11 mouse cellular contexts compared by ENCODE assay signal in the genomic region with DNA sequence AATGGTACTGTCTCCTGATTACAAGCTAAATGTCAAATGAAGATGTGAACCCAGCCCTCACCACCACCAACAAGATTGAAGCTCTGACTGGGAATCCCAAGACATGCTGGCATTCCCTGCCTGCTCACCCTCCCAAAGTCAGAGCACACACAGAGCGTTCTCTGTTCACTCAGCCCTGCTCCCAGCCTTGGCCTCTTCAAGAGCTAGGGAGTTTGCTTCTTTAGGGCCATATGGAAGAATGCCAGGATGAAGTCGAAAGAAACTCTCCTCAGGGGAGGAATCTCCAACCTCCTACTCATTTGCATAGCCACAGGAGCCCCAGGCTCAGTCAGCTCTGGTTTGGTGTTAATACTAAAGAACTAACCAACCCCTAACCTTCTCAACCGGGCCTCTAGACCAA.
A peak's percentile ranks its signal among the peaks of the same experiment; 100 is the strongest.
DNase-seq lines count a peak whose midpoint lies in the region; ATAC-seq and TF ChIP-seq lines count a peak whose summit lies in the region.
"Had no signal": no experiment of that assay in that cellular context is flagged by ENCODE, and none has a peak within 500 bp of the region (broad histone marks: within the 10 kb centered on the region; RNA-seq: fewer than 3 reads in every experiment).

No protein-coding gene starts in this region.

- no peak overlapping the region for H3K4me2 ChIP-seq in kidney, postnatal 0 days (ENCODE audit: low read length)
- H3K4me2 ChIP-seq in limb, embryonic 14.5 days (replicated peaks; ENCODE audit: low read depth, low read length, severe bottlenecking), result no peak overlapping the region
- H3K4me2 ChIP-seq: embryonic facial prominence, embryonic 12.5 days had no signal

- no peaks in the 10 kb centered on the region for H3K9me3 ChIP-seq in kidney, postnatal 0 days (replicated peaks; ENCODE audit: low read length)
- H3K9me3 ChIP-seq in E14TG2a.4 (ENCODE audit: low read length), result peaks cover 87% of the 10 kb centered on the region
- no peaks in the 10 kb centered on the region for H3K9me3 ChIP-seq in limb, embryonic 14.5 days (ENCODE audit: control insufficient read depth, low read length)
- H3K9me3 ChIP-seq: embryonic facial prominence, embryonic 12.5 days had no signal

- no peak for TF ChIP-seq POLR2A in limb, embryonic 14.5 days (IDR thresholded peaks at IDR 0.05; ENCODE audit: borderline replicate concordance, extremely low read depth, insufficient read depth, insufficient read length)

- ATAC-seq in kidney, postnatal 0 days (replicated peaks; ENCODE audit: low FRiP score, low read depth), result no peak
- ATAC-seq in limb, embryonic 14.5 days (ENCODE audit: low FRiP score, low read depth), result no peak

- no peak for TF ChIP-seq CTCF in kidney, postnatal 0 days (IDR thresholded peaks at IDR 0.05; ENCODE audit: low read depth)
- TF ChIP-seq CTCF in E14TG2a.4 (conservative IDR thresholded peaks at IDR 0.05; ENCODE audit: low read length), result no peak

- 18% methylated on average over 3 of the region's 3 CpGs for WGBS in kidney, postnatal 0 days
- WGBS in limb, embryonic 14.5 days, result 23% methylated on average over 3 of the region's 3 CpGs

- no peak overlapping the region for H3K27ac ChIP-seq in kidney, postnatal 0 days
- peak overlapping the region; percentile 52; the same call in 1 of the 2 replicates for H3K27ac ChIP-seq in limb, embryonic 14.5 days (replicated peaks; ENCODE audit: low read depth, low read length)
- H3K27ac ChIP-seq: embryonic facial prominence, embryonic 12.5 days had no signal

- peak; percentile 44 for DNase-seq in kidney, postnatal 0 days (ENCODE audit: low spot score)
- DNase-seq in kidney, adult 9 months, result no peak
- peak; percentile 89 for DNase-seq in ES-CJ7 (ENCODE audit: low read depth, low spot score)
- DNase-seq in limb, embryonic 14.5 days (ENCODE audit: low spot score), result peak; percentile 64
- DNase-seq in thymus, postnatal 10 days (ENCODE audit: low spot score in 2 of 2), result no peak
- DNase-seq in spleen, postnatal 36 days (ENCODE audit: low spot score in 2 of 2), result no peak
- DNase-seq: adrenal gland, postnatal 14 days; cerebellum, adult 8-10 months; spleen, adult 18-20 months had no signal

- H3K9ac ChIP-seq in kidney, postnatal 0 days (ENCODE audit: low read depth, low read length), result no peak overlapping the region
- H3K9ac ChIP-seq in limb, embryonic 14.5 days (ENCODE audit: low read depth, low read length, severe bottlenecking), result no peak overlapping the region
- H3K9ac ChIP-seq: embryonic facial prominence, embryonic 12.5 days had no signal

- H3K36me3 ChIP-seq in kidney, postnatal 0 days (ENCODE audit: insufficient read depth, low read length), result no peaks in the 10 kb centered on the region
- peaks cover 84% of the 10 kb centered on the region for H3K36me3 ChIP-seq in E14TG2a.4 (ENCODE audit: insufficient read depth, low read length)
- no peaks in the 10 kb centered on the region for H3K36me3 ChIP-seq in limb, embryonic 14.5 days (ENCODE audit: control insufficient read depth, insufficient read depth, low read length)
- H3K36me3 ChIP-seq: embryonic facial prominence, embryonic 12.5 days had no signal

- H3K27me3 ChIP-seq in kidney, postnatal 0 days (ENCODE audit: insufficient read depth, low read length), result no peaks in the 10 kb centered on the region
- H3K27me3 ChIP-seq in E14TG2a.4 (ENCODE audit: insufficient read depth, low read length), result no peaks in the 10 kb centered on the region
- no peaks in the 10 kb centered on the region for H3K27me3 ChIP-seq in limb, embryonic 14.5 days (ENCODE audit: control insufficient read depth, insufficient read depth, low read length)
- H3K27me3 ChIP-seq: embryonic facial prominence, embryonic 12.5 days had no signal

- no peak overlapping the region for H3K4me3 ChIP-seq in kidney, postnatal 0 days (replicated peaks; ENCODE audit: low read depth, low read length)
- H3K4me3 ChIP-seq in E14TG2a.4 (replicated peaks; ENCODE audit: low read length), result 0 out of 2 replicates have a peak overlapping the region, but pooled peaks have one; percentile 21
- no peak overlapping the region for H3K4me3 ChIP-seq in limb, embryonic 14.5 days (replicated peaks; ENCODE audit: low read length)
- H3K4me3 ChIP-seq: embryonic facial prominence, embryonic 12.5 days had no signal

- no peaks in the 10 kb centered on the region for H3K4me1 ChIP-seq in kidney, postnatal 0 days (replicated peaks; ENCODE audit: insufficient read depth, low read length)
- H3K4me1 ChIP-seq in E14TG2a.4 (replicated peaks; ENCODE audit: low read depth, low read length), result peaks cover 74% of the 10 kb centered on the region
- peaks cover 10% of the 10 kb centered on the region; the same call in 1 of the 2 replicates for H3K4me1 ChIP-seq in limb, embryonic 14.5 days (ENCODE audit: control insufficient read depth, insufficient read depth, low read length)
- H3K4me1 ChIP-seq: embryonic facial prominence, embryonic 12.5 days had no signal

Comparison
In these comparisons a context has a peak if more than half of its experiments do, and no peak if none do; other contexts are left out.
1. DNase-seq: peak in kidney, postnatal 0 days (single experiment), ES-CJ7 (single experiment) and limb, embryonic 14.5 days (single experiment); none in kidney, adult 9 months (single experiment), thymus, postnatal 10 days (0 of 2) and spleen, postnatal 36 days (0 of 2).